Mouse (Mus musculus) olfactory bulb, adult 2 months (tissue): ENCODE results near the gene Nmnat2.

ENCODE experiments used
- CTCF ChIP-seq: fragments of 200-500 bp; IDR thresholded peaks from 2 replicates; pipeline ENCODE4 v1.5.1; 2012; ENCODE audit warnings: low read depth, mild to moderate bottlenecking, low read length, moderate library complexity; ENCODE audit not compliant: insufficient read depth
- POLR2A ChIP-seq: fragments of 200-500 bp; IDR thresholded peaks from 2 replicates; pipeline ENCODE4 v1.6.1; 2012; ENCODE audit warnings: mild to moderate bottlenecking, low read depth, low read length, moderate library complexity; ENCODE audit not compliant: insufficient read depth

- no peak for TF ChIP-seq CTCF
- TF ChIP-seq POLR2A = no peak
Measured at GRCm38 (mm10) chr1:153109346-153109745, 154.6 kb downstream of the Nmnat2 start.
